Mouse (Mus musculus) C2C12 (cell line): ENCODE data around the gene Zc3h6. TPM values are rescaled to one million over a fixed set of nuclear protein-coding genes. Genes with fewer than 3 reads are reported as not detected.
A peak's percentile ranks its signal among the peaks of the same experiment; 100 is the strongest.

Source experiments
- H3K27me3 ChIP-seq: one replicate; pipeline ENCODE4 v1.6.1; 2011; ENCODE audit not compliant: control insufficient read depth, insufficient read depth, insufficient read length
- H3K36me3 ChIP-seq: one replicate; pipeline ENCODE4 v1.6.1; 2011; ENCODE audit not compliant: control insufficient read depth, insufficient read depth
- H3K4me3 ChIP-seq: one replicate; pipeline ENCODE4 v1.5.1; 2011; ENCODE audit warnings: mild to moderate bottlenecking, control low read depth; ENCODE audit not compliant: poor library complexity, insufficient read depth, severe bottlenecking
- H3K79me2 ChIP-seq: one replicate; pipeline ENCODE4 v1.6.1; 2011; ENCODE audit not compliant: control insufficient read depth, insufficient read depth
- H3K79me3 ChIP-seq: one replicate; pipeline ENCODE4 v1.6.1; 2011; ENCODE audit warnings: low read depth, control low read depth
- H3ac ChIP-seq: one replicate; pipeline ENCODE3; 2011; ENCODE audit warnings: low read depth; ENCODE audit not compliant: control insufficient read depth, insufficient read length
- CEBPB ChIP-seq: IDR thresholded peaks from one replicate; pipeline ENCODE4 v1.6.1; 2011; ENCODE audit warnings: low read depth, mild to moderate bottlenecking, control low read depth, moderate library complexity
- CTCF ChIP-seq: IDR thresholded peaks from one replicate; pipeline ENCODE4 v1.5.1; 2011; ENCODE audit not compliant: control insufficient read depth, insufficient read depth, insufficient read length
- FOSL1 ChIP-seq: IDR thresholded peaks from one replicate; pipeline ENCODE4 v1.8.0; 2011; ENCODE audit warnings: mild to moderate bottlenecking, low read length; ENCODE audit not compliant: poor library complexity, insufficient read depth, severe bottlenecking
- MAX ChIP-seq: IDR thresholded peaks from one replicate; pipeline ENCODE4 v1.6.1; 2011; ENCODE audit warnings: mild to moderate bottlenecking, control low read depth
- MYOD1 ChIP-seq: IDR thresholded peaks from one replicate; pipeline ENCODE4 v1.6.1; 2011; ENCODE audit warnings: low read depth; ENCODE audit not compliant: control insufficient read depth, insufficient read length
- MYOG ChIP-seq: IDR thresholded peaks from one replicate; pipeline ENCODE4 v1.6.1; 2011; ENCODE audit not compliant: control insufficient read depth, insufficient read length; ENCODE audit errors: extremely low read depth
- USF1 ChIP-seq: IDR thresholded peaks from one replicate; pipeline ENCODE4 v1.6.1; 2011; ENCODE audit warnings: low read depth, mild to moderate bottlenecking, control low read depth, moderate library complexity
- long read RNA-seq, 2 experiments: library from polyadenylated mRNA; unstranded; transcript quantifications; one replicate each; pipeline ENCODE4 v2.0.0; 2019 to 2020
- polyA plus RNA-seq: library from polyadenylated mRNA; unstranded; fragments of >200 nt; fragmentation: generic; extraction: Trizol; gene quantifications from one replicate; pipeline ENCODE4 v1.2.1, GENCODE M21; 2012; ENCODE audit warnings: missing spikeins

The Zc3h6 gene
- polyA plus RNA-seq = 0.21 TPM
- long read RNA-seq, experiment 1, partial matches to known transcripts = 10 of 11 reads
- long read RNA-seq, experiment 1, other reads (novel, unspliced or antisense) = 1 of 11 reads
- long read RNA-seq, experiment 2 = 0 reads

DNA sequence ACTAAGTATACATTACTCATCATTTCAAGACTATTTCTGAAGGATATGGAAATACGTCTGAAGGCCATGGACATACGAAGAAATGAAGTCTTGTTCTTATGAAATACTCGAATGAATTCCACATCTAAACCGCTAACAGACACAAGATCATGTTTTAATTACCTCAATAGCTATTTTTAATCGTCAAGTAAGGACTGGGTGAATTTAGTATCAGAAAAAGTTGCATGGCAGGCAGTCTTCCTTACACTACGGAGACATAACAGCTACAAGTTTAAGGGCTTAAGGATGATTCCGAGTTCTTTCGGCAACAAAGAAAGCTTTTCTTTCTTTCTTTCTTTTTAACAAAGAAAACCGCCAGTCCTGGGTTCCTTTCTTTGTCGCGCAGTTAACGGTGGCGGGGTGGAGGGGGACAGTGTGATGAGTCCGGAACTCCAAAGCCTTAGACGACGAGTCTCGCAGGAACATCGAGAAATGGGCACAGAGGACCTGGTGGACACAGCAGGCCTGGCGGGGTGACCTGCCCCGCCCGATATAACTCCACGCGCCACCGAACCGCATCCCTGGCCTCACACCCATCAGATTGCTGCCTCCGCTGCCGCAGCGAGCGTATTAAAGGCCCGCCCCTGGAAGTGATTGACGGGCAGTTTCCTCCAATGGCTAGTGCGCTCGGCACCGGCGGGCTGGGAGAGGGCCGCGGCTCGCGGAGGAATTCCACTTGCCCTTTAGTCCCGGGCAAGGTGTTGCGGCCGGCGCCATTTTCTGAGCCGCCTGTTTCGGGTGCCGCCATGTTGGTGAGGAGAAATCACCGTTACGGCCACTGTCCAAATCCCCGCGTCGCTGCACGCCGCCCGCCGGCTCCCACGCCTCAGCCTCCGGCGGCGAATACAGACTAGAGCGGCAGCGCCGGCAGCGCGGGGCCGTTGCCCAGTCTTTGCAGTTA is at the start of gene Zc3h6:
Zc3h6 (plus strand) TSS at position 762 of the 940 bp plus-strand sequence.
- peak within 1 kb of the TSS; percentile 97 for H3K4me3 ChIP-seq
- no peaks in the 10 kb centered on the region for H3K36me3 ChIP-seq
- H3ac ChIP-seq = peak within 1 kb of the TSS; percentile 84
- no peaks in the 10 kb centered on the region for H3K27me3 ChIP-seq
- no peaks in the 10 kb centered on the region for H3K79me2 ChIP-seq
- H3K79me3 ChIP-seq = no peaks in the 10 kb centered on the region
- TF ChIP-seq MAX (peak; percentile 85), CEBPB (no peak), CTCF (no peak)

DNA sequence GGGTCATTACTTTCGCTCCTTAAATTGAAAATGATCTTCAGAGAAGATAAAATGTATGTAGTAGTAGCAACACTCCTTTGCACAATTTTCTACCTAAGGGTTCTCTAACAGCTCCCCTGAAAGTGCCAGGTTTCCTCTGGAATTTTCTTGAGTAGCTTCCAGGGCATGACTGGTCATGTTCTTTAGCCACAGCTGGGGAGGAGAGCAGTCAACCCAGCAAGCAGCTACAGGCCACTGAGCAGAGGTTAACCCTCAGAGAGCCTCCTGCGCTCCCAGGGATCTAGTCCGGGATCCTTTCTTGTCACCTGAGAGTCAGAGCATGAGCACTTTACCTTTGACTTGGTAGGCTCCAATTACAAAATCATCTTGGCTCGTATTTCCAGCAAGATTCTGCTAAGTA is 42.4 kb upstream of the Zc3h6 start:
- Histone ChIP-seq H3K79me3 (no peaks in the 10 kb centered on the region), H3ac (no peak overlapping the region)

DNA sequence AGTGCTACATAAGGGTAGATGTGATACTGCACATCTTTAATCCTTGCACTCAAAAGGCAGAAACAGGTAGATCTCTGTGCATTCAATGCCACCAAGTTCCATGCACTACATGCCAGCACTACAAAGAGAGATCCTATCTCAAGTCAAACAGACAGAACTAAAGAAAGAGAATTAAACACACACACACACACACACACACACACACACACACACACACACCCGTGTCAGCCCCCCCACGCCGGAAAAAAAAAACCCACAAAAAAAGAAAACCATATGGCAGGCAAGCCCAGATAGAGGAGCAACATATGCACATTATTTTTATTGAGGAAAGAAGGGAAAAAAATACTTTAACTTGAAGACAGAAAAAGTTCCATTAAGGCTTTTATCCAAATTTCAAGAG is 38.8 kb upstream of the Zc3h6 start:
- H3K79me2 ChIP-seq = no peaks in the 10 kb centered on the region
- H3K36me3 ChIP-seq = peaks cover 32% of the 10 kb centered on the region
- TF ChIP-seq MYOG (no peak), CTCF (no peak), FOSL1 (no peak), MYOD1 (no peak), MAX (no peak), USF1 (no peak), CEBPB (no peak)
- H3K4me3 ChIP-seq = no peak overlapping the region
- H3ac ChIP-seq = no peak overlapping the region
- H3K79me3 ChIP-seq = no peaks in the 10 kb centered on the region
- no peaks in the 10 kb centered on the region for H3K27me3 ChIP-seq

More for the DNA sequence above, 42.4 kb upstream of the Zc3h6 start:
- H3K4me3 ChIP-seq = no peak overlapping the region
- peaks cover 26% of the 10 kb centered on the region for H3K36me3 ChIP-seq
- no peaks in the 10 kb centered on the region for H3K79me2 ChIP-seq
- TF ChIP-seq MAX (no peak), MYOD1 (no peak), USF1 (no peak)
- H3K27me3 ChIP-seq = no peaks in the 10 kb centered on the region

DNA sequence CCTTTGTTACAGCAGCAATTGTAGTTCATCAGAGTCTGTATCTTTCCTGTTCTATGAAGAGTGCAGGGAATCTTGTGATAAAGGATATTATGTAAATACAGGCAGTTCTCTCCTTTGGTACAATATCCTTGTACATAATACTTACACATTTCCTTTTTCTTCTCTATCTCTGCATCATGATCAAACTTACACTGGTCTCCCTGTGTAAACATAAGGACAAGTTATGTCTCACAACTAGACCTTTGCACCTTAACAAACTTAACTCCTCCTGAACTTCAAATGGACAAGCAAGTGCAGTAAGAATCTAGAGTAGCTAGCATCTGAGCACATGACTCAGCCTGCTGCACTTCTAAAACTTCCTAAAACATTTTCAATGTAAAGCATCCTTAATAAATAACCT is 36.5 kb upstream of the Zc3h6 start:
- no peak overlapping the region for H3K4me3 ChIP-seq
- no peak overlapping the region for H3ac ChIP-seq
- no peaks in the 10 kb centered on the region for H3K79me3 ChIP-seq
- no peaks in the 10 kb centered on the region for H3K27me3 ChIP-seq
- no peaks in the 10 kb centered on the region for H3K79me2 ChIP-seq
- TF ChIP-seq MYOD1 (no peak), CTCF (no peak), CEBPB (no peak), MAX (no peak), USF1 (no peak), FOSL1 (no peak), MYOG (no peak)
- H3K36me3 ChIP-seq = peaks cover 30% of the 10 kb centered on the region

DNA sequence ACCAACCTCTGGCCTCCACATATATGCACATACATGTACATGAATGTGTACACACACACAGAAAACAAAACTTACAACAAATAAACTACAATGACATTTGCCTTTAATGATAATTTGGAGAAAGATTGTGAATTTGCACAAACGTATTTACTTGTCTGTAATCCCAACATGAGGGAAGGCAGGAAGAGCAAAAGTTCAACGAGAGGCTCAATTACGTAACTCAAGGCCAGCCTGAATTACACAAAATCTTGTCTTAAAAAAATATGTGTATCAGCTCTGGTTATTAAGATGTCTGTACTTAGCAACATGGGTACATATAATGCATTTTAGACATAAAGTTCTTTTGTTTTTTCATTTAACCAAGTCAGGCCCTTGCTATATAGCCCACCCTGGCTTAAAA is 30.9 kb upstream of the Zc3h6 start:
- Histone ChIP-seq H3K79me3 (no peaks in the 10 kb centered on the region), H3ac (no peak overlapping the region), H3K27me3 (no peaks in the 10 kb centered on the region), H3K79me2 (no peaks in the 10 kb centered on the region), H3K36me3 (peaks cover 24% of the 10 kb centered on the region), H3K4me3 (no peak overlapping the region)
- TF ChIP-seq CTCF = no peak
- no peak for TF ChIP-seq MYOG
- TF ChIP-seq FOSL1 = no peak
- no peak for TF ChIP-seq USF1
- no peak for TF ChIP-seq MAX
- no peak for TF ChIP-seq CEBPB
- no peak for TF ChIP-seq MYOD1
